Mouse (Mus musculus) ES-E14 (cell line): ENCODE data around the gene Cmip.

Experiments used
- HCFC1 ChIP-seq: IDR thresholded peaks from 2 replicates; pipeline ENCODE4 v1.6.1; 2012; ENCODE audit warnings: low read length, inconsistent platforms, borderline replicate concordance; ENCODE audit not compliant: insufficient read depth
- ZC3H11A ChIP-seq: IDR thresholded peaks from 2 replicates; pipeline ENCODE4 v1.6.1; 2012; ENCODE audit warnings: low read depth, mild to moderate bottlenecking, inconsistent platforms, low read length, borderline replicate concordance
- ZNF384 ChIP-seq: IDR thresholded peaks from 2 replicates; pipeline ENCODE4 v1.6.1; 2012; ENCODE audit warnings: low read depth, low read length, inconsistent platforms

GRCm38 (mm10) chr8:117500232-117500823, 243.5 kb downstream of the Cmip start:
- TF ChIP-seq ZNF384 (no peak), ZC3H11A (no peak), HCFC1 (no peak)
